17 mouse cellular contexts compared by ENCODE assay signal in the genomic region with DNA sequence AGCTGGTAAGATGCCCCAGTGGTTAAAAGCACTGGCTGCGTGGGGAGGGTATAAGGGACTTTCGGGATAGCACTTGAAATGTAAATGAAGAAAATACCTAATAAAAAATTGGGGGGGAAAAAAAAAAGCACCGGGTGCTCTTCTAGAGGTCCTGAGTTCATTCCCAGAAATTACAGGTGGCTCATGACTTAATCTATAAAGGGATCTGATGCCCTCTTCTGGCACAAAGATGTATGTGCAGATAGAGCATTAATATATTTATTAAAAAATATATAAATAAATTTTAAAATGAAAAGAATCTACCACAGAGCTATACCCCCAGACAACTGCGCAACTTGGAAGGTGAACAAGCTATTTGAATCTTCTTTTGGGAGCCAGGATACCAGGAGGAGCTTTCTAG. TPM values are rescaled to one million over a fixed set of nuclear protein-coding genes. Genes with fewer than 3 reads are reported as not detected.
A peak's percentile ranks its signal among the peaks of the same experiment; 100 is the strongest.
DNase-seq lines count a peak whose midpoint lies in the region; ATAC-seq and TF ChIP-seq lines count a peak whose summit lies in the region.
"Had no signal": no experiment of that assay in that cellular context is flagged by ENCODE, and none has a peak within 500 bp of the region (broad histone marks: within the 10 kb centered on the region; RNA-seq: fewer than 3 reads in every experiment).

No protein-coding gene starts in this region.

- peak; percentile 50 for DNase-seq in hindbrain, postnatal 0 days (ENCODE audit: low spot score)
- DNase-seq in hindbrain, embryonic 11.5 days (ENCODE audit: low spot score) = no peak
- peak; percentile 80 for DNase-seq in midbrain, embryonic 11.5 days (ENCODE audit: low spot score, missing footprints)
- DNase-seq in adipocyte (ENCODE audit: low spot score) = peak; percentile 41
- DNase-seq in stomach, postnatal 0 days (ENCODE audit: low spot score) = no peak
- DNase-seq in gastrocnemius, postnatal 14 days = no peak
- DNase-seq: cerebellum, adult 18-20 months; heart, postnatal 10 days; right cerebral cortex, postnatal 25 days had no signal

- TF ChIP-seq CTCF in hindbrain, postnatal 0 days (IDR thresholded peaks at IDR 0.05; ENCODE audit: low read depth) = peak; percentile 56
- TF ChIP-seq CTCF in stomach, postnatal 0 days (IDR thresholded peaks at IDR 0.05; ENCODE audit: low read depth) = peak; percentile 67

- no peak overlapping the region for H3K4me2 ChIP-seq in hindbrain, postnatal 0 days (ENCODE audit: low read depth, low read length)
- no peak overlapping the region for H3K4me2 ChIP-seq in hindbrain, embryonic 11.5 days (replicated peaks; ENCODE audit: low read depth, low read length)
- no peak overlapping the region for H3K4me2 ChIP-seq in midbrain, embryonic 11.5 days
- no peak overlapping the region for H3K4me2 ChIP-seq in midbrain, embryonic 16.5 days (ENCODE audit: low read length)
- no peak overlapping the region for H3K4me2 ChIP-seq in stomach, postnatal 0 days (replicated peaks; ENCODE audit: low read depth)

- H3K27me3 ChIP-seq in hindbrain, postnatal 0 days (ENCODE audit: insufficient read depth, low read length) = no peaks in the 10 kb centered on the region
- no peaks in the 10 kb centered on the region for H3K27me3 ChIP-seq in hindbrain, embryonic 11.5 days (ENCODE audit: control insufficient read depth, insufficient read depth, low read length)
- H3K27me3 ChIP-seq in midbrain, embryonic 11.5 days (ENCODE audit: control insufficient read depth, insufficient read depth, low read length) = no peaks in the 10 kb centered on the region; the same call in 1 of the 2 replicates
- no peaks in the 10 kb centered on the region for H3K27me3 ChIP-seq in midbrain, embryonic 16.5 days (ENCODE audit: control insufficient read depth, insufficient read depth, low read depth, low read length)
- no peaks in the 10 kb centered on the region for H3K27me3 ChIP-seq in stomach, postnatal 0 days (ENCODE audit: control insufficient read depth, insufficient read depth, low read length)

- no peak overlapping the region for H3K9ac ChIP-seq in hindbrain, postnatal 0 days (replicated peaks; ENCODE audit: low read length)
- no peak overlapping the region for H3K9ac ChIP-seq in hindbrain, embryonic 11.5 days (ENCODE audit: low read depth, low read length)
- H3K9ac ChIP-seq in midbrain, embryonic 11.5 days (ENCODE audit: low read length) = no peak overlapping the region
- H3K9ac ChIP-seq in midbrain, embryonic 16.5 days (ENCODE audit: low read depth, low read length) = no peak overlapping the region
- H3K9ac ChIP-seq in stomach, postnatal 0 days (ENCODE audit: low read length) = no peak overlapping the region

- no peak for ATAC-seq in hindbrain, postnatal 0 days
- no peak for ATAC-seq in hindbrain, embryonic 11.5 days (ENCODE audit: low FRiP score)
- no peak for ATAC-seq in midbrain, embryonic 11.5 days (ENCODE audit: low FRiP score)
- ATAC-seq in midbrain, embryonic 16.5 days = no peak
- no peak for ATAC-seq in stomach, postnatal 0 days (ENCODE audit: low FRiP score, low TSS enrichment)

- WGBS in hindbrain, postnatal 0 days = 32% methylated on average over 4 of the region's 4 CpGs
- WGBS in hindbrain, embryonic 11.5 days = 36% methylated on average over 4 of the region's 4 CpGs
- 36% methylated on average over 4 of the region's 4 CpGs for WGBS in midbrain, embryonic 11.5 days
- 37% methylated on average over 4 of the region's 4 CpGs for WGBS in midbrain, embryonic 16.5 days
- WGBS in stomach, postnatal 0 days = 38% methylated on average over 4 of the region's 4 CpGs

- intact Hi-C loops in gastrocnemius, postnatal 14 days (cut with DNase I; ENCODE audit: low total_unique reads) = loop anchor here (5.0 kb wide), 1 partner anchor 143 kb away; the partner anchor contains the start of gene Hectd3

- no peaks in the 10 kb centered on the region for H3K9me3 ChIP-seq in hindbrain, postnatal 0 days (ENCODE audit: low read length)
- no peaks in the 10 kb centered on the region for H3K9me3 ChIP-seq in hindbrain, embryonic 11.5 days (ENCODE audit: control insufficient read depth, low read length)
- no peaks in the 10 kb centered on the region for H3K9me3 ChIP-seq in midbrain, embryonic 11.5 days (ENCODE audit: control insufficient read depth, low read length)
- no peaks in the 10 kb centered on the region for H3K9me3 ChIP-seq in midbrain, embryonic 16.5 days (replicated peaks; ENCODE audit: control insufficient read depth, low read length, poor library complexity, severe bottlenecking)
- no peaks in the 10 kb centered on the region for H3K9me3 ChIP-seq in stomach, postnatal 0 days (ENCODE audit: control insufficient read depth, low read length)
- H3K9me3 ChIP-seq: G1E had no signal

- no peak overlapping the region for H3K4me3 ChIP-seq in hindbrain, postnatal 0 days (ENCODE audit: low read length)
- H3K4me3 ChIP-seq in hindbrain, embryonic 11.5 days (ENCODE audit: low read depth, low read length) = no peak overlapping the region
- H3K4me3 ChIP-seq in midbrain, embryonic 11.5 days (ENCODE audit: low read depth, low read length) = no peak overlapping the region
- no peak overlapping the region for H3K4me3 ChIP-seq in midbrain, embryonic 16.5 days (ENCODE audit: low read depth, low read length)
- no peak overlapping the region for H3K4me3 ChIP-seq in stomach, postnatal 0 days (ENCODE audit: low read depth, low read length)

- no peaks in the 10 kb centered on the region for H3K36me3 ChIP-seq in hindbrain, postnatal 0 days (ENCODE audit: insufficient read depth, low read length)
- no peaks in the 10 kb centered on the region for H3K36me3 ChIP-seq in hindbrain, embryonic 11.5 days (ENCODE audit: control insufficient read depth, insufficient read depth, low read length)
- no peaks in the 10 kb centered on the region for H3K36me3 ChIP-seq in midbrain, embryonic 11.5 days (ENCODE audit: control insufficient read depth, insufficient read depth, low read length)
- no peaks in the 10 kb centered on the region for H3K36me3 ChIP-seq in midbrain, embryonic 16.5 days (ENCODE audit: control insufficient read depth, insufficient read depth, low read length)
- H3K36me3 ChIP-seq in stomach, postnatal 0 days (ENCODE audit: control insufficient read depth, insufficient read depth, low read length) = no peaks in the 10 kb centered on the region
- H3K36me3 ChIP-seq: G1E had no signal

- H3K4me1 ChIP-seq in hindbrain, postnatal 0 days (ENCODE audit: insufficient read depth, low read length) = no peaks in the 10 kb centered on the region
- H3K4me1 ChIP-seq in hindbrain, embryonic 11.5 days (replicated peaks; ENCODE audit: control insufficient read depth, insufficient read depth, low read length) = no peaks in the 10 kb centered on the region
- no peaks in the 10 kb centered on the region for H3K4me1 ChIP-seq in midbrain, embryonic 11.5 days (ENCODE audit: control insufficient read depth, insufficient read depth, low read length)
- no peaks in the 10 kb centered on the region for H3K4me1 ChIP-seq in midbrain, embryonic 16.5 days (ENCODE audit: control insufficient read depth, insufficient read depth, low read length)
- no peaks in the 10 kb centered on the region for H3K4me1 ChIP-seq in stomach, postnatal 0 days (replicated peaks; ENCODE audit: control insufficient read depth, insufficient read depth)

- no peak overlapping the region for H3K27ac ChIP-seq in hindbrain, postnatal 0 days
- no peak overlapping the region for H3K27ac ChIP-seq in hindbrain, embryonic 11.5 days (ENCODE audit: low read depth, low read length)
- no peak overlapping the region for H3K27ac ChIP-seq in midbrain, embryonic 11.5 days (ENCODE audit: low read depth, low read length)
- no peak overlapping the region for H3K27ac ChIP-seq in midbrain, embryonic 16.5 days (ENCODE audit: low read length)
- H3K27ac ChIP-seq in stomach, postnatal 0 days (replicated peaks) = no peak overlapping the region

- no peak for TF ChIP-seq EP300 in stomach, postnatal 0 days (optimal IDR thresholded peaks at IDR 0.05)

RNA-seq across cellular contexts. Expression of gene Plk3, which starts 6.8 kb away (rescaled TPM):
- total RNA-seq in hindbrain, postnatal 0 days (2014; rRNA removed) = 23.9 and 29.8 TPM in 2 replicates
- polyA plus RNA-seq in hindbrain, postnatal 0 days (2015; fragmentation: Nextera tagmentation; extraction: Ambion mirVana) = 26.8 and 29.1 TPM in 2 replicates
- polyA plus RNA-seq in hindbrain, embryonic 11.5 days (2014; fragmentation: Nextera tagmentation; extraction: Ambion mirVana) = 31.3 and 37.1 TPM in 2 replicates
- polyA plus RNA-seq in midbrain, embryonic 11.5 days (2014; fragmentation: Nextera tagmentation; extraction: Ambion mirVana) = 28.0 and 32.8 TPM in 2 replicates
- polyA plus RNA-seq in midbrain, embryonic 16.5 days (2015; fragmentation: Nextera tagmentation; extraction: Ambion mirVana) = 18.7 TPM in 2 replicates
- polyA plus RNA-seq in stomach, postnatal 0 days (2015; fragmentation: Nextera tagmentation; extraction: Ambion mirVana) = 18.1 and 18.7 TPM in 2 replicates
- total RNA-seq in gastrocnemius, postnatal 14 days (2021) = under 1 TPM; 0.91 to 0.96 TPM

RNA-seq across cellular contexts. Expression of gene Tctex1d4, which starts 14.0 kb away (rescaled TPM):
- 2.0 and 5.8 TPM in 2 replicates for total RNA-seq in hindbrain, postnatal 0 days (2014; rRNA removed)
- polyA plus RNA-seq in hindbrain, postnatal 0 days (2015; fragmentation: Nextera tagmentation; extraction: Ambion mirVana) = 2.0 and 2.8 TPM in 2 replicates
- 0.60 TPM in 1 of 2 replicates, not detected in the other for polyA plus RNA-seq in hindbrain, embryonic 11.5 days (2014; fragmentation: Nextera tagmentation; extraction: Ambion mirVana)
- not detected in 2 replicates for polyA plus RNA-seq in midbrain, embryonic 11.5 days (2014; fragmentation: Nextera tagmentation; extraction: Ambion mirVana)
- 0.46 and 1.1 TPM in 2 replicates for polyA plus RNA-seq in midbrain, embryonic 16.5 days (2015; fragmentation: Nextera tagmentation; extraction: Ambion mirVana)
- polyA plus RNA-seq in stomach, postnatal 0 days (2015; fragmentation: Nextera tagmentation; extraction: Ambion mirVana) = 0.58 and 0.62 TPM in 2 replicates
- total RNA-seq in gastrocnemius, postnatal 14 days (2021) = not detected
- total RNA-seq: common myeloid progenitor, adult 5-6 weeks; granulocyte monocyte progenitor cell, adult 5-6 weeks; left cerebral cortex, postnatal 25 days; megakaryocyte progenitor cell, adult 5-6 weeks had no signal
- polyA plus RNA-seq: kidney, embryonic 16.5 days; stomach, embryonic 14.5 days had no signal

RNA-seq across cellular contexts. Expression of gene Btbd19, which starts 15.1 kb away (rescaled TPM):
- total RNA-seq in hindbrain, postnatal 0 days (2014; rRNA removed) = 7.8 and 9.1 TPM in 2 replicates
- polyA plus RNA-seq in hindbrain, postnatal 0 days (2015; fragmentation: Nextera tagmentation; extraction: Ambion mirVana) = 4.9 and 5.4 TPM in 2 replicates
- 3.6 and 3.8 TPM in 2 replicates for polyA plus RNA-seq in hindbrain, embryonic 11.5 days (2014; fragmentation: Nextera tagmentation; extraction: Ambion mirVana)
- 2.7 and 3.8 TPM in 2 replicates for polyA plus RNA-seq in midbrain, embryonic 11.5 days (2014; fragmentation: Nextera tagmentation; extraction: Ambion mirVana)
- polyA plus RNA-seq in midbrain, embryonic 16.5 days (2015; fragmentation: Nextera tagmentation; extraction: Ambion mirVana) = 3.9 and 4.0 TPM in 2 replicates
- 5.7 and 5.9 TPM in 2 replicates for polyA plus RNA-seq in stomach, postnatal 0 days (2015; fragmentation: Nextera tagmentation; extraction: Ambion mirVana)
- total RNA-seq in gastrocnemius, postnatal 14 days (2021) = 1 to 10 TPM; 3.3 to 3.6 TPM

RNA-seq across cellular contexts. Expression of gene Rps8, which starts 15.4 kb away (rescaled TPM):
- total RNA-seq in hindbrain, postnatal 0 days (2014; rRNA removed) = 463 and 470 TPM in 2 replicates
- polyA plus RNA-seq in hindbrain, postnatal 0 days (2015; fragmentation: Nextera tagmentation; extraction: Ambion mirVana) = 523 and 530 TPM in 2 replicates
- 779 and 892 TPM in 2 replicates for polyA plus RNA-seq in hindbrain, embryonic 11.5 days (2014; fragmentation: Nextera tagmentation; extraction: Ambion mirVana)
- polyA plus RNA-seq in midbrain, embryonic 11.5 days (2014; fragmentation: Nextera tagmentation; extraction: Ambion mirVana) = 780 and 794 TPM in 2 replicates
- 381 and 382 TPM in 2 replicates for polyA plus RNA-seq in midbrain, embryonic 16.5 days (2015; fragmentation: Nextera tagmentation; extraction: Ambion mirVana)
- polyA plus RNA-seq in stomach, postnatal 0 days (2015; fragmentation: Nextera tagmentation; extraction: Ambion mirVana) = 752 and 809 TPM in 2 replicates
- total RNA-seq in gastrocnemius, postnatal 14 days (2021) = 100 to 1,000 TPM; 786 to 929 TPM

RNA-seq across cellular contexts. Expression of gene Kif2c, which starts 41.8 kb away (rescaled TPM):
- total RNA-seq in hindbrain, postnatal 0 days (2014; rRNA removed) = 5.0 and 8.4 TPM in 2 replicates
- 6.9 and 10.1 TPM in 2 replicates for polyA plus RNA-seq in hindbrain, postnatal 0 days (2015; fragmentation: Nextera tagmentation; extraction: Ambion mirVana)
- polyA plus RNA-seq in hindbrain, embryonic 11.5 days (2014; fragmentation: Nextera tagmentation; extraction: Ambion mirVana) = 77.5 and 86.2 TPM in 2 replicates
- 103 and 104 TPM in 2 replicates for polyA plus RNA-seq in midbrain, embryonic 11.5 days (2014; fragmentation: Nextera tagmentation; extraction: Ambion mirVana)
- polyA plus RNA-seq in midbrain, embryonic 16.5 days (2015; fragmentation: Nextera tagmentation; extraction: Ambion mirVana) = 6.4 and 7.3 TPM in 2 replicates
- 7.9 and 11.5 TPM in 2 replicates for polyA plus RNA-seq in stomach, postnatal 0 days (2015; fragmentation: Nextera tagmentation; extraction: Ambion mirVana)
- 1 to 10 TPM; 1.6 to 1.8 TPM for total RNA-seq in gastrocnemius, postnatal 14 days (2021)

Comparison
In these comparisons a context has a peak if more than half of its experiments do, and no peak if none do; other contexts are left out.
1. DNase-seq: peak in hindbrain, postnatal 0 days (single experiment), midbrain, embryonic 11.5 days (single experiment) and adipocyte (single experiment); none in hindbrain, embryonic 11.5 days (single experiment), stomach, postnatal 0 days (single experiment) and gastrocnemius, postnatal 14 days (single experiment).